Mouse (Mus musculus): ENCODE data around the gene Aqp3.

Gene Aqp3

GRCm38 (mm10) chr4:41097871-41098576 is at the start of gene Aqp3:
TSS of gene Aqp3 (minus strand) at chr4:41098183.
- TF ChIP-seq GATA4 (IDR thresholded peaks at IDR 0.05; ENCODE audit: insufficient replicate concordance, low read length), result no peak

GRCm38 (mm10) chr4:41142601-41143000 is 44.6 kb upstream of the Aqp3 start:
- TF ChIP-seq GATA4 (IDR thresholded peaks at IDR 0.05; ENCODE audit: insufficient replicate concordance, low read length), result no peak

GRCm38 (mm10) chr4:41140174-41140875 is 42.3 kb upstream of the Aqp3 start:
- TF ChIP-seq GATA4 (IDR thresholded peaks at IDR 0.05; ENCODE audit: insufficient replicate concordance, low read length), result no peak

GRCm38 (mm10) chr4:41136811-41137210 is 38.8 kb upstream of the Aqp3 start:
- no peak for TF ChIP-seq GATA4 (IDR thresholded peaks at IDR 0.05; ENCODE audit: insufficient replicate concordance, low read length)

- TF ChIP-seq GATA4 (IDR thresholded peaks at IDR 0.05; ENCODE audit: insufficient replicate concordance, low read length), result no peak
Observed at GRCm38 (mm10) chr4:41136454-41136805, 38.4 kb upstream of the Aqp3 start.

GRCm38 (mm10) chr4:41135711-41136453 is 37.9 kb upstream of the Aqp3 start, which contains the start of gene Ube2r2:
TSS of gene Ube2r2 (plus strand) at chr4:41135743.
- TF ChIP-seq GATA4 (IDR thresholded peaks at IDR 0.05; ENCODE audit: insufficient replicate concordance, low read length), result no peak

GRCm38 (mm10) chr4:41134935-41135710 is 37.1 kb upstream of the Aqp3 start:
- TF ChIP-seq GATA4 (IDR thresholded peaks at IDR 0.05; ENCODE audit: insufficient replicate concordance, low read length), result no peak

GRCm38 (mm10) chr4:41133529-41134291 is 35.7 kb upstream of the Aqp3 start:
- TF ChIP-seq GATA4 (IDR thresholded peaks at IDR 0.05; ENCODE audit: insufficient replicate concordance, low read length), result no peak

- TF ChIP-seq GATA4 (IDR thresholded peaks at IDR 0.05; ENCODE audit: insufficient replicate concordance, low read length), result no peak
Observed at GRCm38 (mm10) chr4:41132471-41132870, 34.5 kb upstream of the Aqp3 start.

- no peak for TF ChIP-seq GATA4 (IDR thresholded peaks at IDR 0.05; ENCODE audit: insufficient replicate concordance, low read length)
Observed at GRCm38 (mm10) chr4:41129836-41130235, 31.9 kb upstream of the Aqp3 start.

GRCm38 (mm10) chr4:41129406-41129805 is 31.4 kb upstream of the Aqp3 start:
- no peak for TF ChIP-seq GATA4 (IDR thresholded peaks at IDR 0.05; ENCODE audit: insufficient replicate concordance, low read length)

- peak; percentile 10; the same call in 1 of the 2 replicates for TF ChIP-seq GATA4 (IDR thresholded peaks at IDR 0.05; ENCODE audit: insufficient replicate concordance, low read length)
Observed at GRCm38 (mm10) chr4:41124180-41124951, 26.4 kb upstream of the Aqp3 start, which contains the start of gene Nol6. TSS of gene Nol6 (minus strand) at chr4:41124455.

GRCm38 (mm10) chr4:41118706-41119292 is 20.8 kb upstream of the Aqp3 start:
- TF ChIP-seq GATA4 (IDR thresholded peaks at IDR 0.05; ENCODE audit: insufficient replicate concordance, low read length), result no peak
